Comparison of ENCODE assay signal across 8 mouse cellular contexts in genomic region chr2:127248334-127249004, GRCm38 (mm10). TPM values are rescaled to one million over a fixed set of nuclear protein-coding genes. Genes with fewer than 3 reads are reported as not detected.
DNase-seq lines count a peak whose midpoint lies in the region; ATAC-seq and TF ChIP-seq lines count a peak whose summit lies in the region.

No protein-coding gene starts in this region.

- H3K27ac ChIP-seq in embryonic facial prominence, embryonic 14.5 days (replicated peaks; ENCODE audit: low read depth, low read length): peak overlapping the region; percentile 77; the same call in 1 of the 2 replicates
- H3K27ac ChIP-seq in heart, embryonic 14.5 days (replicated peaks in 1 of 2; ENCODE audit: control insufficient read depth in 1 of 2, insufficient read depth in 1 of 2, low read depth in 2 of 2, low read length in 2 of 2): peak overlapping the region; percentile 67 to 69
- H3K27ac ChIP-seq in liver, embryonic 15.5 days (replicated peaks): peak overlapping the region; percentile 89
- H3K27ac ChIP-seq in neural tube, embryonic 13.5 days (replicated peaks): peak overlapping the region; percentile 83

- peak overlapping the region; percentile 85 for H3K9ac ChIP-seq in embryonic facial prominence, embryonic 14.5 days (ENCODE audit: low read depth, low read length)
- peak overlapping the region; percentile 90 for H3K9ac ChIP-seq in heart, embryonic 14.5 days (ENCODE audit: low read length)
- peak overlapping the region; percentile 95 for H3K9ac ChIP-seq in liver, embryonic 15.5 days
- H3K9ac ChIP-seq in neural tube, embryonic 13.5 days: peak overlapping the region; percentile 86

- peaks cover 7% of the 10 kb centered on the region for H3K4me1 ChIP-seq in embryonic facial prominence, embryonic 14.5 days (ENCODE audit: control insufficient read depth, insufficient read depth, low read length)
- H3K4me1 ChIP-seq in heart, embryonic 14.5 days (ENCODE audit: control insufficient read depth in 2 of 2, insufficient read depth in 2 of 2, low read length in 2 of 2): peaks cover 14 to 44% of the 10 kb centered on the region in 2 experiments
- H3K4me1 ChIP-seq in liver, embryonic 15.5 days (replicated peaks): peaks cover 52% of the 10 kb centered on the region
- peaks cover 44% of the 10 kb centered on the region for H3K4me1 ChIP-seq in neural tube, embryonic 13.5 days (replicated peaks)

- peak overlapping the region; percentile 96 for H3K4me3 ChIP-seq in C2C12 (ENCODE audit: insufficient read depth, poor library complexity, severe bottlenecking)
- H3K4me3 ChIP-seq in embryonic facial prominence, embryonic 14.5 days (ENCODE audit: low read depth, low read length): peak overlapping the region; percentile 81
- peak overlapping the region; percentile 73 to 87 for H3K4me3 ChIP-seq in heart, embryonic 14.5 days (ENCODE audit: control insufficient read depth in 1 of 2, insufficient read depth in 1 of 2, low read depth in 1 of 2, low read length in 2 of 2)
- H3K4me3 ChIP-seq in liver, embryonic 15.5 days (replicated peaks): peak overlapping the region; percentile 95
- H3K4me3 ChIP-seq in neural tube, embryonic 13.5 days: peak overlapping the region; percentile 69

- peaks cover 14% of the 10 kb centered on the region for H3K79me3 ChIP-seq in C2C12 (ENCODE audit: low read depth)

- ATAC-seq in embryonic facial prominence, embryonic 14.5 days (ENCODE audit: low read depth): peak; percentile 50
- ATAC-seq in heart, embryonic 14.5 days (ENCODE audit: insufficient number of reproducible peaks, insufficient read depth, low FRiP score, low read depth): peak; percentile 25; the same call in 1 of the 2 replicates
- peak; percentile 47 for ATAC-seq in liver, embryonic 15.5 days (ENCODE audit: insufficient read depth)
- peak; percentile 71 for ATAC-seq in neural tube, embryonic 13.5 days (ENCODE audit: low read depth)

- peaks cover 63% of the 10 kb centered on the region for H3K79me2 ChIP-seq in C2C12 (ENCODE audit: control insufficient read depth, insufficient read depth)

- peak overlapping the region; percentile 75 for H3ac ChIP-seq in C2C12 (ENCODE audit: control insufficient read depth, insufficient read length, low read depth)

- no peak for TF ChIP-seq CTCF in C2C12 (IDR thresholded peaks at IDR 0.05; ENCODE audit: control insufficient read depth, insufficient read depth, insufficient read length)

- no peaks in the 10 kb centered on the region for H3K27me3 ChIP-seq in C2C12 (ENCODE audit: control insufficient read depth, insufficient read depth, insufficient read length)
- H3K27me3 ChIP-seq in embryonic facial prominence, embryonic 14.5 days (replicated peaks; ENCODE audit: control insufficient read depth, insufficient read depth, low read length): no peaks in the 10 kb centered on the region
- no peaks in the 10 kb centered on the region for H3K27me3 ChIP-seq in heart, embryonic 14.5 days (ENCODE audit: control insufficient read depth, insufficient read depth, low read length)
- H3K27me3 ChIP-seq in liver, embryonic 15.5 days: no peaks in the 10 kb centered on the region
- no peaks in the 10 kb centered on the region for H3K27me3 ChIP-seq in neural tube, embryonic 13.5 days

- H3K9me3 ChIP-seq in embryonic facial prominence, embryonic 14.5 days (ENCODE audit: control insufficient read depth, low read length): no peaks in the 10 kb centered on the region
- no peaks in the 10 kb centered on the region for H3K9me3 ChIP-seq in heart, embryonic 14.5 days (ENCODE audit: control insufficient read depth, low read length)
- H3K9me3 ChIP-seq in liver, embryonic 15.5 days (replicated peaks): no peaks in the 10 kb centered on the region
- no peaks in the 10 kb centered on the region for H3K9me3 ChIP-seq in neural tube, embryonic 13.5 days

- H3K4me2 ChIP-seq in embryonic facial prominence, embryonic 14.5 days (ENCODE audit: low read depth, low read length): peak overlapping the region; percentile 94
- peak overlapping the region; percentile 83 for H3K4me2 ChIP-seq in heart, embryonic 14.5 days (ENCODE audit: low read length)
- H3K4me2 ChIP-seq in liver, embryonic 15.5 days: peak overlapping the region; percentile 95
- peak overlapping the region; percentile 96 for H3K4me2 ChIP-seq in neural tube, embryonic 13.5 days

- WGBS in embryonic facial prominence, embryonic 14.5 days: under 1% methylated on average over 36 of the region's 39 CpGs
- WGBS in heart, embryonic 14.5 days: under 1% methylated on average over 39 of the region's 39 CpGs
- under 1% methylated on average over 39 of the region's 39 CpGs for WGBS in liver, embryonic 15.5 days (ENCODE audit: insufficient replicate concordance)
- 1% methylated on average over 39 of the region's 39 CpGs for WGBS in neural tube, embryonic 13.5 days

- peaks cover 10% of the 10 kb centered on the region for H3K36me3 ChIP-seq in C2C12 (ENCODE audit: control insufficient read depth, insufficient read depth)
- H3K36me3 ChIP-seq in embryonic facial prominence, embryonic 14.5 days (ENCODE audit: control insufficient read depth, insufficient read depth, low read length): peaks cover 33% of the 10 kb centered on the region
- peaks cover 40% of the 10 kb centered on the region for H3K36me3 ChIP-seq in heart, embryonic 14.5 days (ENCODE audit: control insufficient read depth, insufficient read depth, low read length)
- peaks cover 35% of the 10 kb centered on the region for H3K36me3 ChIP-seq in liver, embryonic 15.5 days (replicated peaks)
- H3K36me3 ChIP-seq in neural tube, embryonic 13.5 days: peaks cover 35% of the 10 kb centered on the region

- DNase-seq in adrenal gland, postnatal 14 days: peak; percentile 68
- peak; percentile 59 for DNase-seq in embryonic facial prominence, embryonic 14.5 days (ENCODE audit: low spot score)
- DNase-seq in kidney, postnatal 10 days: peak; percentile 69
- peak; percentile 73 for DNase-seq in testis, postnatal 10 days (ENCODE audit: low spot score)

TF ChIP-seq in C2C12, 6 proteins besides CTCF, POLR2A, EP300 and RAD21:
- no peak for TF ChIP-seq MAX (IDR thresholded peaks at IDR 0.05)
- no peak for TF ChIP-seq FOSL1 (IDR thresholded peaks at IDR 0.05; ENCODE audit: insufficient read depth, low read length, poor library complexity, severe bottlenecking)
- no peak for TF ChIP-seq MYOG (IDR thresholded peaks at IDR 0.05; ENCODE audit: control insufficient read depth, extremely low read depth, insufficient read length)
- TF ChIP-seq CEBPB (IDR thresholded peaks at IDR 0.05; ENCODE audit: low read depth): no peak
- TF ChIP-seq MYOD1 (IDR thresholded peaks at IDR 0.05; ENCODE audit: control insufficient read depth, insufficient read length, low read depth): no peak

RNA-seq across cellular contexts. Expression of gene Tmem127, which starts 0.8 kb away (rescaled TPM):
- 16.8 TPM for polyA plus RNA-seq in C2C12 (2012; fragmentation: generic; extraction: Trizol)
- 65.1 and 65.3 TPM in 2 replicates for total RNA-seq in adrenal gland, postnatal 14 days (2021)
- 25.6 and 25.9 TPM in 2 replicates for polyA plus RNA-seq in embryonic facial prominence, embryonic 14.5 days (2014; fragmentation: Nextera tagmentation; extraction: Ambion mirVana)
- 17.1 and 17.7 TPM in 2 replicates for polyA plus RNA-seq in heart, embryonic 14.5 days (2014; fragmentation: Nextera tagmentation; extraction: Ambion mirVana)
- 12.1 and 12.2 TPM in 2 replicates for polyA plus RNA-seq in liver, embryonic 15.5 days (2015; fragmentation: Nextera tagmentation; extraction: Ambion mirVana)
- polyA plus RNA-seq in neural tube, embryonic 13.5 days (2015; fragmentation: Nextera tagmentation; extraction: Ambion mirVana): 43.7 and 45.4 TPM in 2 replicates

RNA-seq across cellular contexts. Expression of gene Ciao1, which starts 0.9 kb away (rescaled TPM):
- 44.4 TPM for polyA plus RNA-seq in C2C12 (2012; fragmentation: generic; extraction: Trizol)
- 93.5 and 101 TPM in 2 replicates for total RNA-seq in adrenal gland, postnatal 14 days (2021)
- 58.5 and 60.5 TPM in 2 replicates for polyA plus RNA-seq in embryonic facial prominence, embryonic 14.5 days (2014; fragmentation: Nextera tagmentation; extraction: Ambion mirVana)
- polyA plus RNA-seq in heart, embryonic 14.5 days (2014; fragmentation: Nextera tagmentation; extraction: Ambion mirVana): 55.6 and 61.7 TPM in 2 replicates
- polyA plus RNA-seq in liver, embryonic 15.5 days (2015; fragmentation: Nextera tagmentation; extraction: Ambion mirVana): 39.9 and 40.7 TPM in 2 replicates
- 59.2 and 65.8 TPM in 2 replicates for polyA plus RNA-seq in neural tube, embryonic 13.5 days (2015; fragmentation: Nextera tagmentation; extraction: Ambion mirVana)

RNA-seq across cellular contexts. Expression of gene Stard7, which starts 21.5 kb away (rescaled TPM):
- polyA plus RNA-seq in C2C12 (2012; fragmentation: generic; extraction: Trizol): 25.2 TPM
- total RNA-seq in adrenal gland, postnatal 14 days (2021): 123 and 134 TPM in 2 replicates
- 81.0 and 85.5 TPM in 2 replicates for polyA plus RNA-seq in embryonic facial prominence, embryonic 14.5 days (2014; fragmentation: Nextera tagmentation; extraction: Ambion mirVana)
- polyA plus RNA-seq in heart, embryonic 14.5 days (2014; fragmentation: Nextera tagmentation; extraction: Ambion mirVana): 128 and 136 TPM in 2 replicates
- 37.5 and 40.0 TPM in 2 replicates for polyA plus RNA-seq in liver, embryonic 15.5 days (2015; fragmentation: Nextera tagmentation; extraction: Ambion mirVana)
- 71.7 and 78.6 TPM in 2 replicates for polyA plus RNA-seq in neural tube, embryonic 13.5 days (2015; fragmentation: Nextera tagmentation; extraction: Ambion mirVana)

RNA-seq across cellular contexts. Expression of gene Snrnp200, which starts 40.3 kb away (rescaled TPM):
- polyA plus RNA-seq in C2C12 (2012; fragmentation: generic; extraction: Trizol): 46.8 TPM
- total RNA-seq in adrenal gland, postnatal 14 days (2021): 67.1 and 69.7 TPM in 2 replicates
- 54.6 and 68.6 TPM in 2 replicates for polyA plus RNA-seq in embryonic facial prominence, embryonic 14.5 days (2014; fragmentation: Nextera tagmentation; extraction: Ambion mirVana)
- polyA plus RNA-seq in heart, embryonic 14.5 days (2014; fragmentation: Nextera tagmentation; extraction: Ambion mirVana): 47.2 and 47.7 TPM in 2 replicates
- 23.3 and 29.1 TPM in 2 replicates for polyA plus RNA-seq in liver, embryonic 15.5 days (2015; fragmentation: Nextera tagmentation; extraction: Ambion mirVana)
- polyA plus RNA-seq in neural tube, embryonic 13.5 days (2015; fragmentation: Nextera tagmentation; extraction: Ambion mirVana): 47.8 and 52.6 TPM in 2 replicates

RNA-seq across cellular contexts. Expression of gene 1810024B03Rik, which starts 40.4 kb away (rescaled TPM):
- 1.5 TPM for polyA plus RNA-seq in C2C12 (2012; fragmentation: generic; extraction: Trizol)
- 1.4 and 1.5 TPM in 2 replicates for total RNA-seq in adrenal gland, postnatal 14 days (2021)
- 1.8 and 2.5 TPM in 2 replicates for polyA plus RNA-seq in embryonic facial prominence, embryonic 14.5 days (2014; fragmentation: Nextera tagmentation; extraction: Ambion mirVana)
- polyA plus RNA-seq in heart, embryonic 14.5 days (2014; fragmentation: Nextera tagmentation; extraction: Ambion mirVana): 1.4 and 1.8 TPM in 2 replicates
- polyA plus RNA-seq in liver, embryonic 15.5 days (2015; fragmentation: Nextera tagmentation; extraction: Ambion mirVana): 0.58 and 0.76 TPM in 2 replicates
- polyA plus RNA-seq in neural tube, embryonic 13.5 days (2015; fragmentation: Nextera tagmentation; extraction: Ambion mirVana): 1.4 and 1.8 TPM in 2 replicates

Comparison
In these comparisons a context has a peak if more than half of its experiments do, and no peak if none do; other contexts are left out.
1. Peak in every context shown above with its lines: DNase-seq, ATAC-seq, H3K4me3 ChIP-seq and H3K27ac ChIP-seq.